ENCODE assay signal across 8 mouse cellular contexts in genomic region chr7:83810141-83811100, GRCm38 (mm10). TPM values are rescaled to one million over a fixed set of nuclear protein-coding genes. Genes with fewer than 3 reads are reported as not detected.
A peak's percentile ranks its signal among the peaks of the same experiment; 100 is the strongest.
DNase-seq lines count a peak whose midpoint lies in the region; ATAC-seq and TF ChIP-seq lines count a peak whose summit lies in the region.

No protein-coding gene starts in this region.

- 0 out of 2 replicates have a peak overlapping the region, but pooled peaks have one; percentile 1 for H3K9ac ChIP-seq in embryonic facial prominence, embryonic 13.5 days
- H3K9ac ChIP-seq in hindbrain, embryonic 12.5 days: no peak overlapping the region
- H3K9ac ChIP-seq in liver, embryonic 11.5 days (ENCODE audit: low read depth, low read length): no peak overlapping the region
- no peak overlapping the region for H3K9ac ChIP-seq in midbrain, postnatal 0 days (replicated peaks; ENCODE audit: low read length, poor library complexity, severe bottlenecking)

- no peak for DNase-seq in layer of hippocampus, adult 2 months (ENCODE audit: low spot score in 2 of 2)
- no peak for DNase-seq in layer of hippocampus, postnatal 10 days (ENCODE audit: low spot score in 2 of 2)
- no peak for DNase-seq in liver, embryonic 11.5 days (ENCODE audit: low spot score)
- no peak for DNase-seq in midbrain, postnatal 0 days (ENCODE audit: low spot score)
- DNase-seq in thymus, postnatal 14 days: no peak

- peak overlapping the region; percentile 32 for H3K4me2 ChIP-seq in embryonic facial prominence, embryonic 13.5 days
- H3K4me2 ChIP-seq in hindbrain, embryonic 12.5 days (replicated peaks): peak overlapping the region; percentile 25; the same call in 1 of the 2 replicates
- H3K4me2 ChIP-seq in liver, embryonic 11.5 days: peak overlapping the region; percentile 18
- peak overlapping the region; percentile 22; the same call in 1 of the 2 replicates for H3K4me2 ChIP-seq in midbrain, postnatal 0 days (ENCODE audit: low read depth, low read length, poor library complexity, severe bottlenecking)

- H3K36me3 ChIP-seq in embryonic facial prominence, embryonic 13.5 days: no peaks in the 10 kb centered on the region
- no peaks in the 10 kb centered on the region for H3K36me3 ChIP-seq in hindbrain, embryonic 12.5 days
- no peaks in the 10 kb centered on the region for H3K36me3 ChIP-seq in liver, embryonic 11.5 days (ENCODE audit: control insufficient read depth, insufficient read depth, low read length)
- H3K36me3 ChIP-seq in midbrain, postnatal 0 days (ENCODE audit: insufficient read depth, low read length): no peaks in the 10 kb centered on the region

- TF ChIP-seq CTCF in layer of hippocampus, adult 2 months (conservative IDR thresholded peaks at IDR 0.05): no peak
- no peak for TF ChIP-seq CTCF in midbrain, postnatal 0 days (IDR thresholded peaks at IDR 0.05)

- no peaks in the 10 kb centered on the region for H3K27me3 ChIP-seq in embryonic facial prominence, embryonic 13.5 days
- H3K27me3 ChIP-seq in hindbrain, embryonic 12.5 days: 0 out of 2 replicates have a peak, but pooled peaks cover 5% of the 10 kb centered on the region
- H3K27me3 ChIP-seq in liver, embryonic 11.5 days (replicated peaks; ENCODE audit: control insufficient read depth, insufficient read depth, low read length): no peaks in the 10 kb centered on the region
- H3K27me3 ChIP-seq in midbrain, postnatal 0 days (ENCODE audit: insufficient read depth, low read length): no peaks in the 10 kb centered on the region; the same call in 1 of the 2 replicates

- WGBS in embryonic facial prominence, embryonic 13.5 days: 12% methylated on average over 15 of the region's 15 CpGs
- WGBS in hindbrain, embryonic 12.5 days: 15% methylated on average over 15 of the region's 15 CpGs
- WGBS in liver, embryonic 11.5 days: 16% methylated on average over 15 of the region's 15 CpGs
- 16% methylated on average over 15 of the region's 15 CpGs for WGBS in midbrain, postnatal 0 days

- ATAC-seq in embryonic facial prominence, embryonic 13.5 days (ENCODE audit: insufficient number of reproducible peaks, insufficient read depth, low FRiP score, low TSS enrichment, low read depth): no peak
- ATAC-seq in hindbrain, embryonic 12.5 days (ENCODE audit: low FRiP score): no peak
- ATAC-seq in liver, embryonic 11.5 days (replicated peaks; ENCODE audit: low FRiP score): peak; percentile 46; the same call in 1 of the 2 replicates
- no peak for ATAC-seq in midbrain, postnatal 0 days (ENCODE audit: low FRiP score)
- ATAC-seq in erythroblast, adult 5-6 weeks (replicated peaks; ENCODE audit: low FRiP score, poor library complexity, severe bottlenecking): no peak

- peaks cover 61% of the 10 kb centered on the region for H3K4me1 ChIP-seq in embryonic facial prominence, embryonic 13.5 days
- H3K4me1 ChIP-seq in hindbrain, embryonic 12.5 days: peaks cover 30% of the 10 kb centered on the region
- H3K4me1 ChIP-seq in liver, embryonic 11.5 days (replicated peaks; ENCODE audit: control insufficient read depth, insufficient read depth, low read length): peaks cover 20% of the 10 kb centered on the region
- H3K4me1 ChIP-seq in midbrain, postnatal 0 days (ENCODE audit: insufficient read depth, low read length): peaks cover 6% of the 10 kb centered on the region; the same call in 1 of the 2 replicates

- H3K27ac ChIP-seq in layer of hippocampus, adult 2 months: peak overlapping the region; percentile 69
- peak overlapping the region; percentile 95 for H3K27ac ChIP-seq in embryonic facial prominence, embryonic 13.5 days
- no peak overlapping the region for H3K27ac ChIP-seq in hindbrain, embryonic 12.5 days
- no peak overlapping the region for H3K27ac ChIP-seq in liver, embryonic 11.5 days (ENCODE audit: low read depth, low read length)
- no peak overlapping the region for H3K27ac ChIP-seq in midbrain, postnatal 0 days (ENCODE audit: low read depth, low read length)

- no peaks in the 10 kb centered on the region for H3K9me3 ChIP-seq in embryonic facial prominence, embryonic 13.5 days
- no peaks in the 10 kb centered on the region for H3K9me3 ChIP-seq in hindbrain, embryonic 12.5 days (replicated peaks)
- H3K9me3 ChIP-seq in liver, embryonic 11.5 days (ENCODE audit: control insufficient read depth, low read length): no peaks in the 10 kb centered on the region
- H3K9me3 ChIP-seq in midbrain, postnatal 0 days (ENCODE audit: low read length): no peaks in the 10 kb centered on the region

- H3K4me3 ChIP-seq in layer of hippocampus, adult 2 months: no peak overlapping the region
- H3K4me3 ChIP-seq in embryonic facial prominence, embryonic 13.5 days: no peak overlapping the region
- H3K4me3 ChIP-seq in hindbrain, embryonic 12.5 days: no peak overlapping the region
- no peak overlapping the region for H3K4me3 ChIP-seq in liver, embryonic 11.5 days (ENCODE audit: low read depth, low read length)
- H3K4me3 ChIP-seq in midbrain, postnatal 0 days (ENCODE audit: low read depth, low read length): no peak overlapping the region

RNA-seq across cellular contexts. Expression of gene Cfap161, which starts 15.7 kb away (rescaled TPM):
- 1 to 10 TPM; 1.3 to 2.5 TPM for total RNA-seq in layer of hippocampus, adult 2 months (2021)
- 1 to 10 TPM; 1.0 to 1.8 TPM for total RNA-seq in layer of hippocampus, postnatal 10 days (2021)
- 0.39 and 0.41 TPM in 2 replicates for polyA plus RNA-seq in embryonic facial prominence, embryonic 13.5 days (2015; fragmentation: Nextera tagmentation; extraction: Ambion mirVana)
- polyA plus RNA-seq in hindbrain, embryonic 12.5 days (2016; fragmentation: Nextera tagmentation; extraction: Ambion mirVana): 0.94 and 1.0 TPM in 2 replicates
- polyA plus RNA-seq in liver, embryonic 11.5 days (2014; fragmentation: Nextera tagmentation; extraction: Ambion mirVana): not detected in 2 replicates
- 2.0 and 2.3 TPM in 2 replicates for total RNA-seq in midbrain, postnatal 0 days (2014; rRNA removed)
- polyA plus RNA-seq in midbrain, postnatal 0 days (2015; fragmentation: Nextera tagmentation; extraction: Ambion mirVana): 2.1 and 2.9 TPM in 2 replicates
- not detected in 2 replicates for total RNA-seq in erythroblast, adult 5-6 weeks (2015; ENCODE audit: low replicate concordance)
- not detected in 2 replicates for total RNA-seq in erythroblast, adult 5-6 weeks (2017; ENCODE audit: low replicate concordance)

Comparison
In these comparisons a context has a peak if more than half of its experiments do, and no peak if none do; other contexts are left out.
1. H3K27ac ChIP-seq: peak in layer of hippocampus, adult 2 months (single experiment) and embryonic facial prominence, embryonic 13.5 days (single experiment); none in hindbrain, embryonic 12.5 days (single experiment), liver, embryonic 11.5 days (single experiment) and midbrain, postnatal 0 days (single experiment).
2. Peak in every context shown above with its lines, with median percentiles within 50 percentile points of each other: H3K4me2 ChIP-seq.